Mouse (Mus musculus) colon, adult 2 months (tissue): ENCODE measurements around the gene Lyg1. TPM values are rescaled to one million over a fixed set of nuclear protein-coding genes. Genes with fewer than 3 reads are reported as not detected.

Experiments
- polyA plus RNA-seq: library from polyadenylated mRNA; depleted of rRNA; stranded (reverse); fragments of >200 nt; gene quantifications from 2 replicates; pipeline ENCODE4 v1.2.3, GENCODE M21; 2012; rRNA removed

The Lyg1 gene
- not detected in 2 replicates for polyA plus RNA-seq

DNA sequence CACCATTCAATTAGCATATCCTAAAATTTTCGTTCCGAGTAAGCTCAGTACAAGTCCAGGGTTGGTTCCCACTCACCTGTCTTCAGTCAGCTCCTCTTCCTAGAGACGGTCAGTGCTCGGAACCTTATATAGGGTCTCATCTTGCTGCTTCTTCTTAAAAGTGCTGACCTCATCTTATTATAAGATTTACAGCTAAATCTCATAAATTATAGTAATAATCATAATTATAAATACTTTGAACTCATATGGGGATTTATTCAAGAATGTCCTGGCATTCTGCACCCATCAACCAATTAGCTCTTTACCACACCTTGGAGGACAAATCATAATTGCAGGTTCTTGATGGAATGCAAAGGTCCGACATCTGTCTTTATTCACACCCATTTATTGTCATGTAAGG lies at the start of gene Lyg1:
Gene Lyg1 (minus strand): TSS at position 101 of the 400 bp plus-strand sequence.

GRCm38 (mm10) chr1:37997867-37998266 lies 40.3 kb upstream of the Lyg1 start, which contains the start of the genes Txndc9 and Eif5b:
Gene Txndc9, minus strand, starts transcription at chr1:37997893.
Gene Eif5b, plus strand, starts transcription at chr1:37998010.

DNA sequence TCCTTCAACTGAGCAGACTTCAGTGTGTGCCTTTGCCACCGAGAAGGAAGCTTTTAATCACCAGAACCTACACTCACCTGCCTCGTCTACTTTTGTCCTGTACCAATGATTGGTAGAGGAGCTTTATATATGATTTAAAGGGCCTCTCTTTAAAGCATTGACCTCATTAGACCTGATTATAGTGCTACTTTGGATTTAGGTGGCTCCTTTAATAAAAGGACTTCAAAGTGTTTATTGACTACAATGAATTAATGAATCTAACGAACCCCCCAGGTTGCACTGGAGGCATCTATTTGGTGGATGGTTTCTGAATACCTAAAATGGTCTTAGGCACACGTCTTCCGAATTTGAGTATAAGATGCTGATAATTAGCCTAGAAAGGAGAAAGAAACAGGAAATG lies 41.2 kb downstream of the Lyg1 start, which contains the start of gene Lyg2:
Gene Lyg2 (minus strand): TSS at position 101 of the 400 bp plus-strand sequence.

Other genes with a start within 250 kb of the Lyg1 start
- 35.9 and 44.1 TPM in 2 replicates for gene 2010300C02Rik, start 237.7 kb downstream of the Lyg1 start, polyA plus RNA-seq
- 0.22 and 0.36 TPM in 2 replicates for gene Tsga10, start 91.3 kb downstream of the Lyg1 start, polyA plus RNA-seq
- 1.3 TPM in 2 replicates for gene Lipt1, start 86.0 kb downstream of the Lyg1 start, polyA plus RNA-seq
- gene Mitd1, start 67.3 kb downstream of the Lyg1 start, polyA plus RNA-seq = 4.5 and 5.3 TPM in 2 replicates
- 30.8 and 35.6 TPM in 2 replicates for gene Mrpl30, start 67.3 kb downstream of the Lyg1 start, polyA plus RNA-seq
- not detected in 2 replicates for gene Lyg2, start 41.3 kb downstream of the Lyg1 start, polyA plus RNA-seq
- 4.6 and 5.4 TPM in 2 replicates for gene Txndc9, start 40.1 kb upstream of the Lyg1 start, polyA plus RNA-seq
- 2.3 and 3.3 TPM in 2 replicates for gene Eif5b, start 40.3 kb upstream of the Lyg1 start, polyA plus RNA-seq
- gene Rev1, start 172.0 kb upstream of the Lyg1 start, polyA plus RNA-seq = 4.5 and 7.5 TPM in 2 replicates